Mouse (Mus musculus) gastrocnemius, postnatal 14 days (tissue): ENCODE measurements around the gene Nfix. TPM values are rescaled to one million over a fixed set of nuclear protein-coding genes. Genes with fewer than 3 reads are reported as not detected.

Experiments
- DNase-seq: peaks from one replicate; pipeline ENCODE4 v3.0.0; 2021; ENCODE audit warnings: mixed read lengths
- intact Hi-C: fragments of 180-260 bp; cut with DNase I; formaldehyde crosslinking; loops from one replicate; pipeline ENCODE4 v1.15.1; 2025; ENCODE audit warnings: low total_unique reads
- long read RNA-seq, 2 experiments: library from polyadenylated mRNA; stranded (forward); transcript quantifications; one replicate each; pipeline ENCODE4 v2.0.0; 2021
- total RNA-seq, 2 experiments: library from RNA; stranded (reverse); gene quantifications; 2 replicates each; pipeline ENCODE4 v1.2.3; 2021

Nfix gene
- total RNA-seq, result 100 to 1,000 TPM; 531 to 566 TPM
- long read RNA-seq, experiment 1, transcript Nfix-201 (9 exons, 1,403 nt), result major isoform, 44 of 163 reads
- long read RNA-seq, experiment 1, transcript Nfix-202 (10 exons, 1,728 nt), result minor isoform, 27 of 163 reads
- long read RNA-seq, experiment 1, partial matches to known transcripts, result 11 of 163 reads
- long read RNA-seq, experiment 1, other reads (novel, unspliced or antisense), result 81 of 163 reads
- long read RNA-seq, experiment 2, transcript Nfix-202 (10 exons, 1,728 nt), result minor isoform, 37 of 187 reads
- long read RNA-seq, experiment 2, transcript Nfix-201 (9 exons, 1,403 nt), result major isoform, 65 of 187 reads
- long read RNA-seq, experiment 2, partial matches to known transcripts, result 9 of 187 reads
- long read RNA-seq, experiment 2, other reads (novel, unspliced or antisense), result 75 of 187 reads

GRCm38 (mm10) chr8:84799999-84800831 lies at the start of gene Nfix:
Gene Nfix (minus strand): TSS chr8:84800344.
- intact Hi-C loops, result loop anchor here (5.0 kb wide), 1 partner anchor 63 kb away; no protein-coding TSS in a partner anchor
- peak; percentile 83 for DNase-seq

- intact Hi-C loops, result no loop called here
- no peak for DNase-seq
Measured at GRCm38 (mm10) chr8:84847684-84848435, 47.7 kb upstream of the Nfix start.

- peak; percentile 99 for DNase-seq
- intact Hi-C loops, result no loop called here
Measured at GRCm38 (mm10) chr8:84846722-84847572, 46.8 kb upstream of the Nfix start, which contains the start of gene Calr. Gene Calr (minus strand): TSS chr8:84846934.

- peak; percentile 14 for DNase-seq
- intact Hi-C loops, result no loop called here
Measured at GRCm38 (mm10) chr8:84846094-84846721, 46.1 kb upstream of the Nfix start.

GRCm38 (mm10) chr8:84845355-84846093 lies 45.4 kb upstream of the Nfix start:
- intact Hi-C loops, result no loop called here
- DNase-seq, result peak; percentile 50

- DNase-seq, result no peak
- intact Hi-C loops, result no loop called here
Measured at GRCm38 (mm10) chr8:84844397-84845070, 44.4 kb upstream of the Nfix start.

- intact Hi-C loops, result no loop called here
- no peak for DNase-seq
Measured at GRCm38 (mm10) chr8:84841514-84841913, 41.4 kb upstream of the Nfix start.

- intact Hi-C loops, result no loop called here
Measured at GRCm38 (mm10) chr8:84840248-84840999, 40.3 kb upstream of the Nfix start, which contains the start of gene Rad23a. Gene Rad23a (minus strand): TSS chr8:84840665.

GRCm38 (mm10) chr8:84839875-84840247 lies 39.7 kb upstream of the Nfix start:
- DNase-seq, result no peak
- intact Hi-C loops, result no loop called here

More at GRCm38 (mm10) chr8:84840248-84840999, 40.3 kb upstream of the Nfix start, which contains the start of gene Rad23a:
- peak; percentile 91 for DNase-seq

GRCm38 (mm10) chr8:84839411-84839810 lies 39.3 kb upstream of the Nfix start:
- intact Hi-C loops, result no loop called here
- no peak for DNase-seq

- intact Hi-C loops, result no loop called here
- no peak for DNase-seq
Measured at GRCm38 (mm10) chr8:84838513-84838912, 38.4 kb upstream of the Nfix start.

GRCm38 (mm10) chr8:84837912-84838470 lies 37.8 kb upstream of the Nfix start:
- intact Hi-C loops, result no loop called here
- DNase-seq, result no peak

- intact Hi-C loops, result no loop called here
- DNase-seq, result no peak
Measured at GRCm38 (mm10) chr8:84837149-84837911, 37.2 kb upstream of the Nfix start.

- peak; percentile 51 for DNase-seq
- intact Hi-C loops, result no loop called here
Measured at GRCm38 (mm10) chr8:84834866-84835855, 35.0 kb upstream of the Nfix start.
